Comparison of ENCODE assay signal across 24 mouse cellular contexts in genomic region chr6:145687073-145687472, GRCm38 (mm10). TPM values are rescaled to one million over a fixed set of nuclear protein-coding genes. Genes with fewer than 3 reads are reported as not detected.
A peak's percentile ranks its signal among the peaks of the same experiment; 100 is the strongest.
DNase-seq lines count a peak whose midpoint lies in the region; ATAC-seq lines count a peak whose summit lies in the region.
"Had no signal": no experiment of that assay in that cellular context is flagged by ENCODE, and none has a peak within 500 bp of the region (broad histone marks: within the 10 kb centered on the region; RNA-seq: fewer than 3 reads in every experiment).

No protein-coding gene starts in this region.

- peak; percentile 33 for DNase-seq in adrenal gland, adult 2 months
- DNase-seq in adrenal gland, adult 18-20 months (ENCODE audit: low spot score in 2 of 2) = no peak
- DNase-seq in kidney, postnatal 4 days = peak; percentile 19 to 26
- no peak for DNase-seq in kidney, postnatal 25 days
- DNase-seq in ZHBTc4 (ENCODE audit: low read depth, low spot score) = peak; percentile 39
- no peak for DNase-seq in cerebellum, adult 8-10 months
- DNase-seq: cerebellum, adult 11 months; cerebellum, postnatal 14 days; gastrocnemius, adult 2 months; heart, adult 2 months; heart, postnatal 4 days; kidney, adult 9 months; kidney, postnatal 36 days; right cerebral cortex, adult 18-20 months; spleen, adult 18-20 months had no signal

- peak; percentile 54; the same call in 1 of the 2 replicates for ATAC-seq in common myeloid progenitor, adult 5-6 weeks (replicated peaks; ENCODE audit: low read depth, poor library complexity, severe bottlenecking)
- ATAC-seq in CD4-positive, CD25-positive, alpha-beta regulatory T cell, adult 4 months = no peak
- ATAC-seq: forebrain, embryonic 16.5 days; intestine, postnatal 0 days; lung, postnatal 0 days; midbrain, embryonic 16.5 days; Patski had no signal

RNA-seq across cellular contexts. Expression of gene Rassf8, which starts 59.5 kb away (rescaled TPM):
- total RNA-seq in adrenal gland, adult 2 months (2021) = 10 to 100 TPM; 77.5 to 85.2 TPM
- 13.6 and 18.6 TPM in 2 replicates for polyA plus RNA-seq in adrenal gland, adult 2 months (2012; rRNA removed)
- total RNA-seq in adrenal gland, adult 18-20 months (2021) = 10 to 100 TPM; 52.2 to 80.0 TPM
- total RNA-seq in common myeloid progenitor, adult 5-6 weeks (2017) = 3.1 and 7.0 TPM in 2 replicates
- polyA plus RNA-seq in CD4-positive, CD25-positive, alpha-beta regulatory T cell, adult 4 months (2017; shearing (Covaris generic)) = under 1 TPM in 1 of 2 experiments, not detected in 1; 0.13 TPM
- total RNA-seq: MEL had no signal
- polyA plus RNA-seq: erythroblast, embryonic 14.5 days had no signal

Comparison
In these comparisons a context has a peak if more than half of its experiments do, and no peak if none do; other contexts are left out.
1. DNase-seq: peak in adrenal gland, adult 2 months (single experiment), kidney, postnatal 4 days (2 of 2) and ZHBTc4 (single experiment); none in adrenal gland, adult 18-20 months (0 of 2), kidney, postnatal 25 days (0 of 2) and cerebellum, adult 8-10 months (single experiment).